Mouse (Mus musculus): ENCODE measurements around the gene Wdr83. TPM values are rescaled to one million over a fixed set of nuclear protein-coding genes. Genes with fewer than 3 reads are reported as not detected.

Wdr83 gene
- total RNA-seq, 1 experiment from 2014 or later = 17.6 TPM

GRCm38 (mm10) chr8:85037366-85037680 is 43.8 kb downstream of the Wdr83 start:
- no peak for ATAC-seq (ENCODE audit: extremely low read depth, insufficient number of reproducible peaks, low FRiP score, poor library complexity, severe bottlenecking)

- peak; percentile 91 for ATAC-seq (ENCODE audit: extremely low read depth, insufficient number of reproducible peaks, low FRiP score, poor library complexity, severe bottlenecking)
Measured at GRCm38 (mm10) chr8:85036718-85037365, 44.3 kb downstream of the Wdr83 start, which contains the start of gene Tnpo2. Gene Tnpo2 (plus strand): TSS chr8:85036915.

GRCm38 (mm10) chr8:85036381-85036717 is 44.8 kb downstream of the Wdr83 start:
- ATAC-seq (ENCODE audit: extremely low read depth, insufficient number of reproducible peaks, low FRiP score, poor library complexity, severe bottlenecking) = no peak

GRCm38 (mm10) chr8:85035728-85036310 is 45.3 kb downstream of the Wdr83 start:
- no peak for ATAC-seq (ENCODE audit: extremely low read depth, insufficient number of reproducible peaks, low FRiP score, poor library complexity, severe bottlenecking)

GRCm38 (mm10) chr8:85035165-85035727 is 45.9 kb downstream of the Wdr83 start:
- no peak for ATAC-seq (ENCODE audit: extremely low read depth, insufficient number of reproducible peaks, low FRiP score, poor library complexity, severe bottlenecking)

GRCm38 (mm10) chr8:85034764-85035163 is 46.3 kb downstream of the Wdr83 start:
- peak; percentile 52; the same call in 1 of the 2 replicates for ATAC-seq (ENCODE audit: extremely low read depth, insufficient number of reproducible peaks, low FRiP score, poor library complexity, severe bottlenecking)

- ATAC-seq (ENCODE audit: extremely low read depth, insufficient number of reproducible peaks, low FRiP score, poor library complexity, severe bottlenecking) = no peak
Measured at GRCm38 (mm10) chr8:85033867-85034266, 47.2 kb downstream of the Wdr83 start.

GRCm38 (mm10) chr8:85032622-85033311 is 48.3 kb downstream of the Wdr83 start:
- no peak for ATAC-seq (ENCODE audit: extremely low read depth, insufficient number of reproducible peaks, low FRiP score, poor library complexity, severe bottlenecking)

GRCm38 (mm10) chr8:85029271-85029670 is 51.8 kb downstream of the Wdr83 start:
- ATAC-seq (ENCODE audit: extremely low read depth, insufficient number of reproducible peaks, low FRiP score, poor library complexity, severe bottlenecking) = no peak

- no peak for ATAC-seq (ENCODE audit: extremely low read depth, insufficient number of reproducible peaks, low FRiP score, poor library complexity, severe bottlenecking)
Measured at GRCm38 (mm10) chr8:85027922-85028321, 53.2 kb downstream of the Wdr83 start.

- ATAC-seq (ENCODE audit: extremely low read depth, insufficient number of reproducible peaks, low FRiP score, poor library complexity, severe bottlenecking) = no peak
Measured at GRCm38 (mm10) chr8:85027516-85027855, 53.6 kb downstream of the Wdr83 start.

- ATAC-seq (ENCODE audit: extremely low read depth, insufficient number of reproducible peaks, low FRiP score, poor library complexity, severe bottlenecking) = peak; percentile 87
Measured at GRCm38 (mm10) chr8:85026670-85027515, 54.2 kb downstream of the Wdr83 start, which contains the start of gene Trir. Gene Trir (plus strand): TSS chr8:85026823.

GRCm38 (mm10) chr8:85025098-85025932 is 55.8 kb downstream of the Wdr83 start, which contains the start of gene Asna1:
Gene Asna1 (minus strand): TSS chr8:85025281.
- peak; percentile 88 for ATAC-seq (ENCODE audit: extremely low read depth, insufficient number of reproducible peaks, low FRiP score, poor library complexity, severe bottlenecking)

Other genes starting within 250 kb of the Wdr83 start
- 14.1 and 16.7 TPM in 2 replicates for gene Gadd45gip1, start 249.8 kb downstream of the Wdr83 start, total RNA-seq (2017)
- 46.6 and 57.8 TPM in 2 replicates for gene Rad23a, start 240.6 kb downstream of the Wdr83 start, total RNA-seq (2017)
- gene Calr, start 234.4 kb downstream of the Wdr83 start, total RNA-seq (2017) = 690 and 751 TPM in 2 replicates
- 50.7 and 56.2 TPM in 2 replicates for gene Farsa, start 224.3 kb downstream of the Wdr83 start, total RNA-seq (2017)
- gene Syce2, start 209.2 kb downstream of the Wdr83 start, total RNA-seq (2017) = 4.4 and 5.5 TPM in 2 replicates
- 21.0 and 21.5 TPM in 2 replicates for gene Gcdh, start 187.4 kb downstream of the Wdr83 start, total RNA-seq (2017)
- gene Klf1, start 179.4 kb downstream of the Wdr83 start, total RNA-seq (2017) = not detected in 2 replicates
- gene Dnase2a, start 172.7 kb downstream of the Wdr83 start, total RNA-seq (2017) = 31.7 and 34.7 TPM in 2 replicates
- 0.12 and 0.23 TPM in 2 replicates for gene Mast1, start 143.9 kb downstream of the Wdr83 start, total RNA-seq (2017)
- not detected in 2 replicates for gene Rtbdn, start 134.3 kb downstream of the Wdr83 start, total RNA-seq (2017)
- not detected in 2 replicates for gene Gm49661, start 111.9 kb downstream of the Wdr83 start, total RNA-seq (2017)
- gene Prdx2, start 111.7 kb downstream of the Wdr83 start, total RNA-seq (2017) = 92.5 and 96.9 TPM in 2 replicates
- gene Rnaseh2a, start 111.5 kb downstream of the Wdr83 start, total RNA-seq (2017) = 26.5 and 36.0 TPM in 2 replicates
- gene Junb, start 102.6 kb downstream of the Wdr83 start, total RNA-seq (2017) = 867 and 1,013 TPM in 2 replicates
- gene Hook2, start 90.7 kb downstream of the Wdr83 start, total RNA-seq (2017) = 8.6 and 12.0 TPM in 2 replicates
- not detected in 2 replicates for gene Best2, start 66.8 kb downstream of the Wdr83 start, total RNA-seq (2017)
- gene Asna1, start 56.0 kb downstream of the Wdr83 start, total RNA-seq (2017) = 38.9 and 43.1 TPM in 2 replicates
- 124 and 193 TPM in 2 replicates for gene Trir, start 54.5 kb downstream of the Wdr83 start, total RNA-seq (2017)
- 16.9 TPM in 2 replicates for gene Tnpo2, start 44.4 kb downstream of the Wdr83 start, total RNA-seq (2017)
- gene Fbxw9, start 21.3 kb downstream of the Wdr83 start, total RNA-seq (2017) = 6.3 and 7.9 TPM in 2 replicates
- gene Gm5741, start 13.3 kb downstream of the Wdr83 start, total RNA-seq (2017) = not detected in 2 replicates
- gene Dhps, start 9.5 kb downstream of the Wdr83 start, total RNA-seq (2017) = 41.9 and 48.2 TPM in 2 replicates
- gene Wdr83os, start 566 bp downstream of the Wdr83 start, total RNA-seq (2017) = 22.0 and 23.6 TPM in 2 replicates
- 192 and 197 TPM in 2 replicates for gene Man2b1, start 2.0 kb upstream of the Wdr83 start, total RNA-seq (2017)
- gene Zfp791, start 41.8 kb upstream of the Wdr83 start, total RNA-seq (2017) = not detected in 2 replicates
- not detected in 2 replicates for gene Cks1brt, start 70.6 kb upstream of the Wdr83 start, total RNA-seq (2017)
- gene Olfr371, start 144.7 kb upstream of the Wdr83 start, total RNA-seq (2017) = not detected in 2 replicates
- gene Orc6, start 218.3 kb upstream of the Wdr83 start, total RNA-seq (2017) = 20.3 and 21.1 TPM in 2 replicates
- 79.3 and 86.3 TPM in 2 replicates for gene Vps35, start 218.5 kb upstream of the Wdr83 start, total RNA-seq (2017)

Data from neutrophil, adult 5-6 weeks (primary cell).